Mouse (Mus musculus) layer of hippocampus, postnatal 14 days (tissue): Measurements from ENCODE around the gene Msh5. TPM values are rescaled to one million over a fixed set of nuclear protein-coding genes. Genes with fewer than 3 reads are reported as not detected.

Experiments
- DNase-seq, 2 experiments: peaks; one replicate each; pipeline ENCODE4 v3.0.0; 2021 to 2022; ENCODE audit warnings: low spot score in 2 of 2, mixed read lengths in 1 of 2
- long read RNA-seq, 2 experiments: library from polyadenylated mRNA; stranded (forward); transcript quantifications; one replicate each; pipeline ENCODE4 v2.0.0; 2021
- total RNA-seq, 2 experiments: library from RNA; stranded (reverse); gene quantifications; 2 replicates each; pipeline ENCODE4 v1.2.3; 2021

Gene Msh5
- 1 to 10 TPM in 1 of 2 experiments, under 1 TPM in 1; 0.79 to 1.9 TPM for total RNA-seq
- long read RNA-seq, experiment 1: 0 reads
- long read RNA-seq, experiment 2: 0 reads

- DNase-seq: peak; percentile 93 to 97
Observed at GRCm38 (mm10) chr17:35046681-35047455, at the start of gene Msh5. Gene Msh5 (minus strand): TSS chr17:35046745.

DNA sequence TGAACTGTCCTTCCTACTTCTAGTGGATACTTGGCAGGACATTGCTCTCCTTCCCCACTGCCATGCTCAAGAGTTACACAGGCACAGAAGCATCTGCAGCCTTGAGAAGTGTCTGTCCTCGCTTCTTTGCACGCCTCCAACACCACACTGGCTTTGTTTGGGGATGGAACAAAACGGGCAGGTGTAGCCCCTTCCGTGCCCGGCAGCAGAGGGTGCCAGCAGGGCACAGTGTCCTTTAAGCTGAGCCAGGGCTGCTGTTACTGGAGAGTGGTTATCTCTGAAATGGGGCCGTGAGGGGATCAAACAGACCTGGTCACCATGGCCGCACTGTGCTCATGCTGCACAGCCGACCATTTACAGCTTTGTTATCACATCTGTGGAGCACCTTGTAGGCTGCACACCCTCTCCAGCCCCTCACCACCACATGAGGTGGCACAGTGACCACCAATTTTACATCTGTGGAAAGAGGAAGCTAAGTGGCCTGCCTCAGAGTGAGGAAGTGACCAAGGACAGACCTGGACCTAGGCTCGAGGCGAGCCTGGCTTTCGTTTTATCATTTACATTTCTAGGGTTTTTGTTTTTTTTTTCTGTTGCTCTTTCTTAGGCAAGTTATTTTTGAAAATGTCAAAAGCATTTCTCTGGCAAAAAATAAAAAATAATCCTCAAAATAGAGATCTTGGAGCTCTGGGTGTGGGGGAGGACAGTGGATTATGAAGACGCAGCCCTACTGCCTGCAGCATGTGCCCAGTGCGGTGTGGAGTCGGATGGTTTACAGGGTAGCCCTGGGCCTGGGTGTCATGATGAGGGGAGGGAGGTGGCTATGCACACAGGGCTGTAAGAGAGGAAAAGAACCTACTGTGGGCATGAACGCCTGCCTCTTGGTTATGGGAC, 48.2 kb upstream of the Msh5 start:
- no peak for DNase-seq

- no peak for DNase-seq
Observed at GRCm38 (mm10) chr17:35092403-35093198, 46.1 kb upstream of the Msh5 start.

GRCm38 (mm10) chr17:35090166-35090932, 43.8 kb upstream of the Msh5 start:
- DNase-seq: peak in 1 of 2 experiments; percentile 27

GRCm38 (mm10) chr17:35088825-35089644, 42.5 kb upstream of the Msh5 start, which contains the start of gene Abhd16a:
Gene Abhd16a (plus strand): TSS chr17:35089263.
- peak; percentile 96 to 97 for DNase-seq

DNA sequence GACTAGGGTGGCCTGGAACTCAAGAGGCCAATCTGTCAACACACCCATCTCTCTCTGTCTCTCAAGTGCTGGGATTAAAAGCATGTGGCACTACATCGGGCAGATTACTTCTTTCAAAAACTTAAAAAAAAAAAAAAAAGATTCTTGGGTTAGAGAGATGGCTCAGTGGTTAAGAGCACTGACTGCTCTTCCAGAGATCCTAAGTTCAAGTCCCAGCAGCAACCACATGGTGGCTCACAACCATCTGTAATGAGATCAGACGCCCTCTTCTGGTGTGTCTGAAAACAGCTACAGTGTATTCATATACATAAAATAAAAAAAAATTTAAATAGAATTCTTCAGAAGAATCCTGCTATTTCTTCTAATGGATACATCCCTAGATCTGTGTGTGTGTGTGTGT, 41.6 kb upstream of the Msh5 start:
- DNase-seq: no peak

GRCm38 (mm10) chr17:35085208-35085865, 38.8 kb upstream of the Msh5 start, which contains the start of gene Ly6g6f:
Gene Ly6g6f (minus strand): TSS chr17:35085610.
- DNase-seq: no peak

DNA sequence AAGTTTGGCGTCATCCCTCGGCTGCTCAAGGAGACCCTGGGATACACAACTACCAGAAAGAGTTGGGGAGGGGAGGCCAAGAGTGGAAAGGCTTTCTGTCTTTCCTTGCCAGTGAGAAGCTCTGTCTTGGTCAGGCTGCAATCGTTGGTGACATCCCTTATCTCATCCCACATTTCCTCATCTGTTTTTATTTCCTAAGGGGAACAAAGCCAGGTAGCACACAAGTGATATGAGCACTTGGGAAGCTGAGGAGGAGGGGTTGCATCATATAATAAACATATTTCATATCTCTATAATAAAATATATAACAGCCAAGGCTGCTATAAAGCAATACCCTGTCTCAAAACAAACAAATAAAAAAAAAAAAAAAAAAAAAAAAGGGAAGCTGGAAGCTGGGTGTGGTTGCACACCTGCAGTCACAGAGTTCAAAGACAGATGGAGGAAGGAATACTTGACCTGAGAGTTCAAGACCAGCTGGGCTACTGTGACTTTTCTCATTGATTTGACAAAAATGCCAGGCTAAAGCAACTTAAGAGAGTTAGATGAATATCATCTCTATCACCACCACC, 37.5 kb upstream of the Msh5 start:
- no peak for DNase-seq

- no peak for DNase-seq
Observed at GRCm38 (mm10) chr17:35082841-35083576, 36.5 kb upstream of the Msh5 start.

DNA sequence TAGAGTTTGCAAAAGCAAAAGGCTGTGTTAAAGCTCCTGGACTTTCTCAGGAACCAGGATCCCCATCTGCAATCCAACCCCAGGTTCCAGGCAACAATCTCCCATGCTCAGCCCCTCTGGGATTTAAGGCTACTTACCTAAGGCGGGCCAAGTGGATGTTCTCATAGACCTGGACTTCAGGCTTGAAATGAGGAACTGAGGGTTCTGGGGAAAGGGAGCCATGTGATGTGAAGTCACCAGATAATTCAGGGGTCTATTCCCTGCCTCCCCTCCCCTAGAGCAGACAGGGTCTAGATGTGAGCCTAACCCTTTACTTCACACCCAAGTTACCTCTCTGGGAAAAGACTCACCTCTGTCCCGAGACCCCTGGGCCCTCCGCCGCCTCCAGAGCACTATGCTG, 34.2 kb upstream of the Msh5 start:
- no peak for DNase-seq

- DNase-seq: no peak
Observed at GRCm38 (mm10) chr17:35080248-35080647, 33.7 kb upstream of the Msh5 start.

DNA sequence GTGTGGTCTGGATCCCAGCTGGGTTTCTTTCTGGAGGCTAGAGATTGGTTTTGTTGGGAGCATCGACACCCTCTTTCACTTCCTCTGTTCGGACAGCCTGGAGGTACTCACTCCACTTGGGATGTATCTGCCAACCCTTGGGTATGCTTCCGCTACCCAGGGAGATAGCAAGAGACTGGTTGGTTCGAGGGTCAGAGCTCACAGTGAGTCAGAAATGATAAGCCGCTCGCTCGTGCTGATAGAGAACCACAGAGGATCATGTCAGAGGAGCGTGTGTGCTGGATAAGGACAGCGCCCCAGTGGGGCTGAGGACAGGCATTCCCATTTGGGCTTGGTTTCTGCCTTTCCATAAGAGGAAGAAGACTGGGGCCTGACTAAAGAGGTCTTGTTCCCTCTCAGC, 33.2 kb upstream of the Msh5 start:
- no peak for DNase-seq

GRCm38 (mm10) chr17:35077786-35078233, 31.3 kb upstream of the Msh5 start, which contains the start of gene Ly6g6d:
Gene Ly6g6d (minus strand): TSS chr17:35078065.
- DNase-seq: no peak

DNA sequence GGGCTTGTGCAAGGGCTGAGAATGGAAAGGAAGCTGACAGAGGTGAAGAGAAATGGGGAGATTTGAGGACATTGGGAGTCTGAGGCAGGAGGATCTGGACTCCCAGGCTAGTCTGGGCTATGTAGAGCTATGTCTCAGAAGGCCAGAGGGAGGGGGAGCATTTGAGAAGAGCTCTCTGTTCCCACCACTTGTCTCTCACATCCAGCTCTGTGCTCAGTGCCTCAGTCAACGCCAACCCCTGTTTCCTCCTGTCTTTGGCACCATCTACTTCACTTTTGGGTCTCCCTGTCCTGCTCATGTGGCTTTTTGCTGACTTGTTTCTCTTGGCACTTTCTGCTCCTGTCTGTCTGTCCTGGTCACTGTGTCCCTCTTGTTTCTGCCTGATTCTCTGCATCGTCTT, 30.7 kb upstream of the Msh5 start:
- no peak for DNase-seq

DNA sequence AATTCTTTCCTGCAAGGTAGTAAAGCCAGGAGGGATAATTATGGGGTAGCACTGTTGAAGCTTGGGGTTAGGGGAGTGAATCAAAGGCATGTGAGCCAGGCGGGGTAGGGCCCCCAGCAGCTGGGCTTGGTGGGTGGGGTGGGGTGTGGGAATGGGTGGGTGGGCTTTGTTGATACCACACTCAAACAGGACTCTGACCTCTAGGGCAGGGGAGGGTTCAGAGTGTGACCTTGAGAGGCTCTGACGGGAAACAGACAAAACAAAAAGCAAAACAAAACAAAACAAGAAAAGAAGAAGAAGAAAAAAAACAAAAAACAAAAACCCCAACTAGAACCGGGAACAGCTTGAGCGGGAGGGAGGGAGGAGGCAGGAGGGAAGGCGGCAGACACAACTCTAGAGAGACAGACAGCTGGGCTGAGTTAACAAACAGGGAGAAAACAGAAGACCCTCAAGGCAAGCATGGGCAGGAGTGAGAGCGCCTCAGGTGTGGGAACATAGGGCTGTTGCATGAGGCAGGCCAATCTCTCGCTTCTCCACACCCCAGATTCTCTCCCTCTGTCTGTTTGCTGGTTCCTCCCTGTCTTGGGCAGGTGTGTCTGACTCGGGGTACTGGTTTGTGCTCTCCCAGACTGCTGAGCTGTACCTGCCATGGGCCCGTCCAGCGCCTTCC, 30.1 kb upstream of the Msh5 start, which contains the start of gene Ly6g6e:
TSS of gene Ly6g6e (plus strand) at position 396 of the 670 bp plus-strand sequence.
- DNase-seq: no peak

GRCm38 (mm10) chr17:35074097-35074496, 27.6 kb upstream of the Msh5 start:
- DNase-seq: no peak

DNA sequence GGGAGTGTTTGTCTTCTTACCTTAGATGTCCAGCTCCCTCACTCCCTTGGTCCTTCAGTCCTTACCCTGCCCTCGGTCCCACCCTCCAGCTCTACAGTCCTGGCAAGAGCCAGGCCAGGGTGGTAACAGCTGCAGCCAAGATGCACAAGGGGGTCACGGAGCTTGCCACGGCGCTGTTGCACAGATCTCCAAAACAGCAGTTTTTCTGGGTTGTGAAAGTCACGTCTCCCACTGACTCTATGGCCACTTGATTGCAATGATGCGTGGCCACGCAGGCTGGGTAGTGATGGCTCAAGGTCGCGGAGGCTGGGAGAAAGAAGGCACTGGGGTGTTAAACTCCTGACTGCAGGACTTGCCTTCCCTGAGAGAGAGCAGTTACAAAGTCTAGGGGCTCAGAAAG, 24.9 kb upstream of the Msh5 start:
- DNase-seq: no peak
